Mouse (Mus musculus) lung, embryonic 14.5 days (tissue): ENCODE data around the gene Rab6b. TPM values are rescaled to one million over a fixed set of nuclear protein-coding genes. Genes with fewer than 3 reads are reported as not detected.
"Not testable (repeated sequence)": the region's sequence is repeated elsewhere in the genome, so short reads cannot be mapped to it uniquely, and the experiment has no call there.

ENCODE experiments used
- ATAC-seq: fragments of 200-750 bp; cut with Nextera tagmentation; 2 replicates; pipeline ENCODE4 v1.8.0; 2017; ENCODE audit warnings: mild to moderate bottlenecking, moderate TSS enrichment, moderate library complexity; ENCODE audit not compliant: insufficient read depth
- DNase-seq: peaks from one replicate; pipeline ENCODE4 v3.0.0-alpha.2; 2015
- H3K27ac ChIP-seq: fragments of 300-500 bp; sonication (generic); 2 replicates; pipeline ENCODE4 v1.5.1; 2014; ENCODE audit warnings: low read depth, mild to moderate bottlenecking, moderate library complexity
- H3K27me3 ChIP-seq: fragments of 300-500 bp; sonication (generic); 2 replicates; pipeline ENCODE4 v1.6.1; 2014; ENCODE audit warnings: low read length, control low read depth; ENCODE audit not compliant: insufficient read depth
- H3K36me3 ChIP-seq: fragments of 300-500 bp; sonication (generic); 2 replicates; pipeline ENCODE4 v1.6.1; 2014; ENCODE audit warnings: control low read depth; ENCODE audit not compliant: insufficient read depth
- H3K4me1 ChIP-seq: fragments of 300-500 bp; sonication (generic); 2 replicates; pipeline ENCODE4 v1.6.1; 2014; ENCODE audit warnings: antibody characterized with exemption, control low read depth; ENCODE audit not compliant: insufficient read depth
- H3K4me2 ChIP-seq: fragments of 300-500 bp; sonication (generic); 2 replicates; pipeline ENCODE4 v1.6.1; 2014; ENCODE audit warnings: mild to moderate bottlenecking
- H3K4me3 ChIP-seq: fragments of 300-500 bp; sonication (generic); 2 replicates; pipeline ENCODE4 v1.5.1; 2014; ENCODE audit warnings: low read depth, low read length
- H3K9ac ChIP-seq: fragments of 300-500 bp; sonication (generic); 2 replicates; pipeline ENCODE4 v1.6.1; 2014
- H3K9me3 ChIP-seq: fragments of 300-500 bp; sonication (generic); 2 replicates; pipeline ENCODE4 v1.6.1; 2016; ENCODE audit warnings: low read depth, low read length, control low read depth
- CTCF ChIP-seq: IDR thresholded peaks from 2 replicates; pipeline ENCODE4 v1.5.1; 2016; ENCODE audit warnings: antibody characterized with exemption, low read depth
- WGBS: fragments of 180-500 bp; shearing (Covaris S2); extraction: QIAGEN DNeasy Blood & Tissue Kit; methylation state at CpG from one replicate; pipeline ENCODE4 v1.1.7; 2014; 5-methylcytosine and 5-hydroxymethylcytosine counted together
- polyA plus RNA-seq: library from polyadenylated mRNA; unstranded; fragments of >200 nt; fragmentation: Nextera tagmentation; extraction: Ambion mirVana; gene quantifications from 2 replicates; pipeline ENCODE4 v1.2.1, GENCODE M21; 2014

The Rab6b gene
- polyA plus RNA-seq, 1 experiment from 2014 or later = 1.5 TPM

DNA sequence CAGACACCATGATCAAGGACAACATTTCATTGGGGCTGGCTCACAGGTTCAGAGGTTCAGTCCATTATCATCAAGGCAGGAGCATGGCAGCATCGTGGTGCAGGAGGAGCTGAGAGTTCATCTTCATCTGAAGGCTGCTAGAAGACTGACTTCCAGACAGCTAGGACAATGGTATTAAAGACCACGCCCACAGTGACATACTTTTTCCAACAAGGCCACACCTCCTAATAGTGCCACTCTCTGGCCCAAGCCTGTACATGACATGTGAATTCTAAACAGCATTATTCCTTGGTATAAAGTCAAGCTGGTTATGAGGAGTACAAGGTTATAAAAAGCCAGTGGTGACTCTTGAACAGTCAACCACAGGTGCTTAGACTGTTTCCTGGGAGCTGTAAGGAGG lies 43.0 kb downstream of the Rab6b start:
- no peak overlapping the region for H3K9ac ChIP-seq
- 77% methylated on average over 2 of the region's 2 CpGs for WGBS
- H3K27me3 ChIP-seq = no peaks in the 10 kb centered on the region
- H3K27ac ChIP-seq = no peak overlapping the region
- no peaks in the 10 kb centered on the region for H3K4me1 ChIP-seq
- no peak overlapping the region for H3K4me2 ChIP-seq
- no peak for ATAC-seq
- no peaks in the 10 kb centered on the region for H3K9me3 ChIP-seq
- H3K36me3 ChIP-seq = no peaks in the 10 kb centered on the region
- no peak for TF ChIP-seq CTCF
- H3K4me3 ChIP-seq = no peak overlapping the region
- DNase-seq = peak; percentile 19

DNA sequence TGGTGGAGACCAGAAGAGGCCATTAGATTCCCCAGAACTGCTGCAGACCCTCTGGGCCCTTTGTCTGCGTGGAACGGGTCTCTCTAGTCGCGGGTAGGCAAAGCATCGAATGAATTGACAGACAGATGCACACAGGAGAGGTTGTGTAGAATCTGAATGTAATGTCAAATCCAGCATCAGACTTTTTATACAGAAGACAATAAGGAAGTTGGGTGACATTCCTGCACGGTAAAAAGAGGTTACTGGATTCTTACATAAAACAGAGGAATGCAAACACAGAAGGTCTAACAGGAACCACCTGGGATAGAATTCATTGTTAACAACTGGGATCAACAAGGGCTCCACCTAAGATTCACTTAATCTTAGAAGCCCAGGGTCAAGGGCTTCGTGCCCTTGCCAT lies 43.6 kb downstream of the Rab6b start:
- not testable (repeated sequence) for H3K4me3 ChIP-seq, DNase-seq, H3K4me2 ChIP-seq, H3K36me3 ChIP-seq, H3K4me1 ChIP-seq, H3K27me3 ChIP-seq, ATAC-seq, H3K9ac ChIP-seq, H3K27ac ChIP-seq, H3K9me3 ChIP-seq
- 76% methylated on average over 7 of the region's 7 CpGs for WGBS

DNA sequence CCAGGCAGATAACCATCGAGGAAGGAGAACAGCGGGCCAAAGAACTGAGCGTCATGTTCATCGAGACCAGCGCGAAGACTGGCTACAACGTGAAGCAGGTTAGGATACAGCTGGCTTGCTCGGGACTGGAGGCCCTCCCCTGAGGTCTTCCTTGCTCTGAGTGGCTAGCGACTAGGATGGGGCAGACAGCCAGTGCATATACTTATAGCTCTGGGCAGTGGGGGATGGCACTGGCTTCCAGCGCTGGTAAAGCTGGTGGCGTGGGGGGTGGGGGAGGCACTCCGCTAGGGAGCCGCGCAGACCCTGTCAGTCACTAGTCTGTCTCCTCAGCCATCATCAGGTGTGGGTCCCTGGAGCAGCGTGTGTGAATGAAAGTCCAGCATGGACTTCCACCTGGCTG lies 52.2 kb downstream of the Rab6b start:
- ATAC-seq (no peak), DNase-seq (no peak)
- Histone ChIP-seq H3K4me2 (no peak overlapping the region), H3K9ac (no peak overlapping the region), H3K4me3 (no peak overlapping the region), H3K27me3 (no peaks in the 10 kb centered on the region; the same call in 1 of the 2 replicates), H3K9me3 (no peaks in the 10 kb centered on the region), H3K27ac (no peak overlapping the region), H3K4me1 (no peaks in the 10 kb centered on the region), H3K36me3 (no peaks in the 10 kb centered on the region)
- TF ChIP-seq CTCF = no peak
- WGBS = 66% methylated on average over 15 of the region's 15 CpGs

DNA sequence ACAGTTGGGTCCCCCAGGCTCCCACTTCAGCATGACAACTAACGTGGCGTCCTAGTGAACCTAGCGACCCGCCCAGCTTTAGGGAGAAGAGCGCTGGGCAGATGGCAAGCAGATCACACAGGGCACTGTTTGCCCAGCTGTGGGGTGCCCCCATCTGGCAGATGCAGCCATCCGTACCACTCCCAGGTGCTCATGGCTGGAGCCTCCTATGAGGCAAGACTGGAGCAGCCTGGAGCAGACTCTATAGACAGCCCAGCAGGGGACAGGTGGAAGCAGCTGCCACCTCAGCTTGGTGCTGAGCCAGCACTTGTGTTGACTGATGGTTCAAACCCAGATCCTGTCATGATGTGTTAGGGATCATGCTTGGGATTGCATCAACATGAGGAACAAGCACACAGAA lies 56.5 kb downstream of the Rab6b start:
- Histone ChIP-seq H3K27ac (no peak overlapping the region), H3K4me3 (no peak overlapping the region), H3K9me3 (no peaks in the 10 kb centered on the region), H3K36me3 (no peaks in the 10 kb centered on the region), H3K4me2 (no peak overlapping the region), H3K9ac (no peak overlapping the region), H3K4me1 (no peaks in the 10 kb centered on the region), H3K27me3 (no peaks in the 10 kb centered on the region; the same call in 1 of the 2 replicates)
- TF ChIP-seq CTCF = 0 out of 2 replicates have a peak, but pooled peaks have one; percentile 7
- DNase-seq = no peak
- 73% methylated on average over 6 of the region's 6 CpGs for WGBS
- ATAC-seq = 0 out of 2 replicates have a peak, but pooled peaks have one; percentile 35

DNA sequence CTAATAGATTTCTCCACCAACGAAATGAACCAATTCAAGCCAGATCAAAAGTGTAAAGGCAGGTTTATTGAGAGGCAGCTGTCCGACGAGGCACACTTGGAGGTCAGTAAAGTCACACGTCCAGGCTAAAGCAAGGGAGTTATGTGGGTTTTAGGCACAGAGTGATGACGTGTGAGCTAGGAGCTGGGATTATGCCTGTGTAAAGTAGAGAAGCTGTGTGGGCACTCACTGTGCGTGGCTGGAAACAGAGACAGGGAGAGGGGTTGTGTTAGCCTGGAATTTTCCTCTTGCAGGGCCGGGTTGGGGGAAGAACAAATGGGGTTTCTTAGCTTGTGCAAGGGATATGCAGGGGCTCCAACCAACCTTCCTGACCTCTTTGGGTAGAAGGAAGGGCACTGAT lies 57.2 kb downstream of the Rab6b start:
- H3K4me3 ChIP-seq = no peak overlapping the region
- no peak overlapping the region for H3K9ac ChIP-seq
- no peaks in the 10 kb centered on the region; the same call in 1 of the 2 replicates for H3K27me3 ChIP-seq
- no peak overlapping the region for H3K27ac ChIP-seq
- ATAC-seq (no peak), DNase-seq (no peak)
- no peaks in the 10 kb centered on the region for H3K9me3 ChIP-seq
- H3K4me2 ChIP-seq = no peak overlapping the region
- TF ChIP-seq CTCF = no peak
- no peaks in the 10 kb centered on the region for H3K36me3 ChIP-seq
- WGBS = 44% methylated on average over 7 of the region's 7 CpGs
- no peaks in the 10 kb centered on the region for H3K4me1 ChIP-seq

DNA sequence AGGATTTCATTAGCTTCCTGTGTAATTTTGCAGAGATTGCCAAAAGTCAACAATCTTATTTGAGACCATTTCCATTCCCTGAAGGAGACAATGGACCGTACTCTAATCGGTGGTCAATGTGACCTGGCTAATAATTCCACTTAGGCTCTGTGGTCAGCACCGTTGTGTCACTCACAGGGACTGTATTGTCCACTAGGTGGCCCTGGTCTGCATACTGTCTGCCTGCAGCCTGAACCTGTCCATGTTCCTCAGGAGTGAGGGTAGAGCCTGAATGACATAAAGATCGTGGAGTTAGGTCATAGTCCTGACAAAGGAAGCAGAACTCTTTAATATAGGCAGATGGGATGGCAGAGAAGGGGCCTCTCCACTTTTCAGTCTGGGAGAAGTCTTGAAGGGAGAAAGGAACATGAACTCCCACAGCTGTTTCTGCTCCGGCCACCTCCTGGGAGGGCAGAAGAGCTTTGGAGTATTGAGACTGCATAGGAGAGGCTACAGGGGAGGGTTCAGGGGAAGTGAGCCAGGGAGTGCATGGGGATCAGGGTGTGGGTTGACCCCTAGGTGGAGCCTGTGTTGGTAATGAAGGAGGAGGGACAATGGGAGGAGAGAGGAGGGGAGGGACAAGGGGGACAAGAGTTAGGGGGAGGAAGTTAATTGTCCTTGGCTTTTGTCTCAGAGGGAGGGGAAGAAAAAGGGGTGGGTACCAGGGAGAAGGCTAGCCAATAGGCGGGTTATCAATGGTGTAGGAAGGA lies 63.4 kb downstream of the Rab6b start:
- Histone ChIP-seq H3K4me1 (no peaks in the 10 kb centered on the region; the same call in 1 of the 2 replicates), H3K9ac (no peak overlapping the region), H3K27me3 (no peaks in the 10 kb centered on the region), H3K4me3 (no peak overlapping the region), H3K9me3 (no peaks in the 10 kb centered on the region), H3K4me2 (no peak overlapping the region), H3K36me3 (no peaks in the 10 kb centered on the region), H3K27ac (no peak overlapping the region)
- TF ChIP-seq CTCF = peak; percentile 69
- DNase-seq (peak; percentile 43), ATAC-seq (no peak)
- 53% methylated on average over 6 of the region's 6 CpGs for WGBS

DNA sequence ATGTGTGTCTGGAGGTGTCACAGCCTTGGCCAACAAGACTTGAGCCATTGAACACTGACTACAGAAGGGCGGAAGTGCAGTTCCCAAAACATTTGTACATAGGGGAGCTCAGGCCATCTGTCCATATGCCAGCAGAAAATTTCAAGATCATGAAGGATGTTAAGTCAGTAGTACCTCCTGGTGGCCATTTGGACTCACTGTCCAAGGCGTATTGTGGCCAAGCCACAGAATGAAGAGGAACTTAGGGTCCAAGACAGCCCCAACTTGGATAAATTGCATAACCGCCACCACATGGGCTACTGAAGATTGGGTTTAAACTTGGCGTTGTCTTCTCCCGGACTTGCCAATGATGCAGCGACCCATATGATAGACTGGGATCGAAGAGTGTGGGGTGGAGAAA lies 64.1 kb downstream of the Rab6b start:
- H3K4me2 ChIP-seq = no peak overlapping the region
- H3K9me3 ChIP-seq = no peaks in the 10 kb centered on the region
- H3K27ac ChIP-seq = no peak overlapping the region
- H3K36me3 ChIP-seq = no peaks in the 10 kb centered on the region
- ATAC-seq (no peak), DNase-seq (no peak)
- no peak for TF ChIP-seq CTCF
- H3K27me3 ChIP-seq = no peaks in the 10 kb centered on the region
- H3K4me3 ChIP-seq = no peak overlapping the region
- H3K9ac ChIP-seq = no peak overlapping the region
- WGBS = 94% methylated on average over 7 of the region's 7 CpGs
- H3K4me1 ChIP-seq = peaks cover 6% of the 10 kb centered on the region; the same call in 1 of the 2 replicates
